Mouse (Mus musculus) frontal cortex, postnatal 14 days (tissue): ENCODE data around the gene Spef1.
A peak's percentile ranks its signal among the peaks of the same experiment; 100 is the strongest.

Source experiments
- DNase-seq, 2 experiments: peaks; one replicate each; pipeline ENCODE4 v3.0.0; 2022; ENCODE audit warnings: low spot score in 2 of 2

The Spef1 gene

DNA sequence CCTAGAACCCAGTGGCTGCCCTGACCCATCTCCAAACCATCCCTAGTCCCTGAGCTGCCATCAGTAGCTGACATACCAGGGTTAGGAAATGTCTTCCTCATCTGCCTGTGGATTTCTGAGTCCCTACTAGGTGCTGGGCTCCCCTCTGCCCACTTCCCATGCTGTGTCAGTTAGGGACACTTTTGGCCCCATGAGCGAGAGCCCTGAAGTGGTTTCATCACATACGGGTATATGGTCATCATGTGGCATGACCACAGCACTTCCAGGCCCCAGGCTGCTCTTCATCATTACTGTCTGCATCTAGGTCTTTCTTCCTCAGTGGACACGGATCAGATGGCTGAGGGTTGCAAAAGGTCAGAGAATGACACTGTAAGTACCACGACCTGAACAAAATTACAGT is 19.7 kb upstream of the Spef1 start, which contains the start of gene Ap5s1:
Ap5s1 (plus strand) TSS at position 301 of the 400 bp plus-strand sequence.
- DNase-seq, result no peak

DNA sequence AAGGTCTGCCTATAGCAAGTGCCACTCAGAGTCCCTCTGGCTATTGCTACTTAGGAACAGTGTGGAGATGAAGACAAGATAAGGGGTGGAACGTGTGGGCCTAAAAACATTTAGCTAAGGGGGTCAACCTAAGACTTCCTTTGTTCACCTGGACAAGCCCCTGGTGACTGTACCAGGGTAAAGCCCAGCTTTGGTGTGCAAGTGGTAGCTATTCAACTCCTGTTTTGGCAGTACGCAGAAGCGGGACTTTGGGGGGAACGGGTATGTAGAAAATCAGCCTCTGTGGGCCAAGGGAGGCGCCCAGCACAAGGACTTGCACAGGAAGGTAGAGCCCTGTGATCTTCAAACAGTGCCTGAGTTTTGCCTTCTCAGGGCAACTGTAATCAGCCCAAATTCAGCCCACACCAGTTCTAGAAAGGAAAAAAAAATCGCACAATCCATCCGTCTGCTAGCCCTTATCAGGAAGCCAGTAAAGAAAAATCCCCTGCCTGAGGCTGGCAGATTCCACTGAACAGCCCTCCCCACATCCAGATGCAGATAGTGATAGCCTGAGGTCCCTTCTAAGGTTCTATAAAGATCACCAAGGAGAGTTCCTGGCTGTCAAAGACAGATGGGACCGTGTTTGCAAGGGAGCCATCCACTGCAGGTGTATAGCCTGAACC is 18.6 kb upstream of the Spef1 start:
- DNase-seq, result no peak

DNA sequence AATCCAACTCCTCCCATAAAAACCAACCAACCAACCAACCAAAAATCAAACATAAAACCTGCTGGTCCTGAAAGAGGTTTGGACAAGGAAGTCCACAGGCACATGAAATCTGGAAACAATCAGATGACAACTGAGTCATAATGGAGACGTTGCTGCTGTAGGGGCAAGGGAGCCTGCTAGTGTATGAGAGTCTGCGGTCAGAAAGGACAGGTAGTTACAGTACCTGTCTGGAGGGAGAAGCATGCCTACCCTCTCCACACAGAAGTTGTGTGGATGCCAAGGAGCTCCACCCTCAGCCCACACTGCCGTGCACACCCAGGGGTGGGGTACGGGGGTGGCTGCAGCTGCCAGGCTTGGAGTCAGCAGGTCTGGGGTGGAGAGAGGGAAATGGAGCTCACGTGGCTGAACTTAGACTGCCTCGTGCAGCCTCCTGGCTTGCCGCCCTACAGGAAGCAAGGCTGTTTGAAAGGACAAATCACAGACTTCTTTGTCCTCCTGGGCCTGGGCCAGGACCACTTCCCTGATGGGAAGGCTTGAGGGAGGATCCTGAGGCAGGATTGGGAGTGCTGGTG is 17.4 kb upstream of the Spef1 start:
- peak; percentile 56 to 84 for DNase-seq

DNA sequence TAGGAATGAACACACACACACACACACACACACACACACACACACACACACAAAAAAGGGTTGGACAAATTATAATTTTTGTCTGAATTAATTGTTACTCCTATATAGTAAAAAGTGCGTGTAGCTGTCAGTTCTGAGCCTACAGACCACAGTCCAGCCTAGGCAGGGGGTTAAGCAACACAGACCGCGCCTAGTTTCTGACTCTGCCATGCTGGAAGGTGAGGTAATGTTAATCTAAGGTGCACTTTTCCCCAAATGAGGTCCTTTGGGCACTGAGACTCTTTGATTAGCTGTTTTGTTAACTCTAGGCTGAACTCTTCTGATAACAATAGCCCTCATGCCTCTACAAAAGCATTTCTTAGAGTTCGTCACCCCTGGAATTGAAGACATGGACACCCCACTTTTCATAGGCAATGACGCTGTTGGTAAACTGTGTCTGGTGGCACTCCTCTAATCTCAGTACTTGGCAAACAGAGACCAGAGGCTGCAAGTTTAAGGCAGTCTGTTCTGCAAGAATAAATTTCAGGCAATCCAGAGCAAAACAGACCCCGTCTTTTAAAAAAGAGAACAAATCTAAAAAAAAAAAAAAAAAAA is 16.8 kb upstream of the Spef1 start:
- DNase-seq, result no peak

DNA sequence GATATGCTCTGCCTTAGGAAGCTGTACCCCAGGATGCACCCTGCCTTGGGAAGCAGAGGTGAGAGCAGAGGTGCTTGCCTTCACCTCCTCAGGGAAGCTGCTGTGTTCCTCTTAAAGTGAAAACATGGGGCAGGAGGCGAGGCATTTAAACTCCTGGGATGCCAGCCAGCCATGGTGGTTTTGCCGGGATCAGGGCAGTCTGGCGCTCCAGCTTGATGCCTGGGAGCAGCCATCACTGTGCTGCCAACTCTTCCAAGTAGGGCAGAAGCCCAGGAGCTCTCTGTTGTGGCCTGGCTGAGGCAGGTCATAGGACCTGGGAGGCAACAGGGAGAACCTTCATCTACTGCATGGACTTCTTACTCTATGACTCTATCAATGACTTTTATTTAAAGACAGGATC is 14.2 kb upstream of the Spef1 start:
- DNase-seq, result no peak

DNA sequence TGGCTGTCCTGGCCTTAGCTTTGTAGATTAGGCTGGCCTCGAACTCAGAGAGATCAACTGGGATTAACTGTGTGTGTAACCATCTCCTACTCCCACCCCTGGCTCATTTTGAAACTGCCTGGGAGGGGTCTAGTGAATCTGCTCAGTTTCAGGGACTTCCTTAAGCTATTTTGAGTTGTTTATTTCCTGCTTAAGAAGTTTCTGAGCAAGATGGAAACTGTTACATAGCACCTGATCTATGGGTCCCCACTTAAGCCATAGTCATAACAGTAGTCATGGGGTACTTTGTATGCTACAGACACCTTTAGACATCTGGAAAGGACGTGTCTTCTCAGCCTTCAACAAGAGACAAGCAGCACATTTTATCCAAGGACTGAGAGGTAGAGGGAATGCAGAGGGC is 13.6 kb upstream of the Spef1 start:
- no peak for DNase-seq

DNA sequence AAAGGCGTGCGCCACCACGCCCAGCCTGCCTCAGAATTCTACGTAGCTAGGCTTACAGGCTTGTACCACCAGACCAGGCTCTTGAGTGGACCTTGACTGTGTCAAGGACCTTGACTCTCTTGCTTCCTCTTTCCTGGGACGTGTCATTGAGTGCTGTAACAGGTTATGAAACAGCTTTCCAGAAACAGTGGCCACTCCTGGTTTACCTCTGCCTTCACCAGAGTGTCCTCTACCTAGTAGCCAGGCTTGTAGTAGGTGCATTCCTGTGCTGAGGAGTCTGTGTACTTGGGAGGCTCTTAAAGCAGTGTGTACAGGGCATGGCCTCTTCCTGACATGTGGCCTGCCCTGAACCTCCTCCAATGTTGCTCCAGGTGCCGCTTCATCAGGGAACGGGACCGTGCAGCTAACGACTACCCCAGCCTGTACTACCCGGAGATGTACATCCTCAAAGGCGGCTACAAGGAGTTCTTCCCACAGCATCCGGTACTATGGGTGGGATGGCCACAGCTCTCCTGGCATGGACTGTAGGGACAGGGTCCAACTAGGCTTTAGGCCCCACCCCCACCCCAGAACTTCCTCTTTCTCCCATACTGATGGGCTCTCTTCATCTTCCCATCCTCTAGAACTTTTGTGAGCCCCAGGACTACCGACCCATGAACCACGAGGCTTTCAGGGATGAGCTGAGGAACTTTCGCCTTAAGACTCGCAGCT is 9.7 kb upstream of the Spef1 start:
- no peak for DNase-seq

DNA sequence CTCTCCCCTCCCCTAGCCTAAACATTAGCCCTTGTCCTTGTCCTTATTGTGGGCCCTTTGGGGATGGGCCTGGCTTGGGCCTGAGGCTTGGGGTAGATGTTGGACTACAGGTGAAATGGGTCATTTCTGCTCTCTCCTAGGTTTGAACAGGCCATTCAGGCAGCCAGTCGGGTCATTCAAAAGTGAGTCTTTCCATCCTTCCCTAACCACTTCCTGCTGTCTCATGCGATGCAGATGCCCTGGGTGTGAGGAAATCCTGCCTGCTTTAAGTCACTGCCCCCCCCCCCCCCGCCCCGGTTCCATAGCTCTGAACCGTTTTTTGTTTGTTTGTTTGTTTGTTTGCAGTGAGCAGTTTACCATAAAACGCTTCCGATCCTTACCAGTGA is 3.9 kb upstream of the Spef1 start:
- no peak for DNase-seq

DNA sequence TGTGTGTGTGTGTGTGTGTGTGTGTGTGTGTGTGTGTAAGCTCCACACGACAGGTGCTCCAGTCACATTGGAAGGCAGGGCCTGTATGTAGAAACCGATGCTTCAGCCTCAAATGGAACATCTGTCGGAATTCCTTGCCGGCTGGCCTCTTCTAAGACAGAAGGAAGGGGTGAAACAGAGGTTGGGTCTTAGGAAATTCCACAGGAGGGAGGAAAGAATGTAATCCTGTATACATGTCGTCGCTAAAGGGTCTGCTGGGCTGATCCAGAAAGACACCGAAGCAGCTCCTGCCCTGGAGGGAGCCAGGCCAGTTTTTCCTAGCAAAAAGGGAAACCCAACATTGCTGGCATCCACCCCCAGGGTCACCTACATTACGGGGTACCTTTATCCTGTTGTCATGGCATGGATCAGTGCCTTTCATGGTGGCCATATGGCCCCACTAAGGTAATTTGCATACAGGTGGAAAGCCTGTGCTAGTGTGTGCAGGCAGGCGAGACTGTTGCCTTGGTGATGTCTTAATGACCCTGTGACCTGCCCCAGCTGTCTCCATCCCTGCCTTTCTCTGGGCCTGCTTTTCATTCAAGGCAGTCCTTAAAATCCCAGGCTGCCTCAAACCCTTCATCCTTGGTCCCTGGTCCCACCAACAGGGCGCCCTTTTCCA is 3.4 kb upstream of the Spef1 start:
- DNase-seq, result no peak

DNA sequence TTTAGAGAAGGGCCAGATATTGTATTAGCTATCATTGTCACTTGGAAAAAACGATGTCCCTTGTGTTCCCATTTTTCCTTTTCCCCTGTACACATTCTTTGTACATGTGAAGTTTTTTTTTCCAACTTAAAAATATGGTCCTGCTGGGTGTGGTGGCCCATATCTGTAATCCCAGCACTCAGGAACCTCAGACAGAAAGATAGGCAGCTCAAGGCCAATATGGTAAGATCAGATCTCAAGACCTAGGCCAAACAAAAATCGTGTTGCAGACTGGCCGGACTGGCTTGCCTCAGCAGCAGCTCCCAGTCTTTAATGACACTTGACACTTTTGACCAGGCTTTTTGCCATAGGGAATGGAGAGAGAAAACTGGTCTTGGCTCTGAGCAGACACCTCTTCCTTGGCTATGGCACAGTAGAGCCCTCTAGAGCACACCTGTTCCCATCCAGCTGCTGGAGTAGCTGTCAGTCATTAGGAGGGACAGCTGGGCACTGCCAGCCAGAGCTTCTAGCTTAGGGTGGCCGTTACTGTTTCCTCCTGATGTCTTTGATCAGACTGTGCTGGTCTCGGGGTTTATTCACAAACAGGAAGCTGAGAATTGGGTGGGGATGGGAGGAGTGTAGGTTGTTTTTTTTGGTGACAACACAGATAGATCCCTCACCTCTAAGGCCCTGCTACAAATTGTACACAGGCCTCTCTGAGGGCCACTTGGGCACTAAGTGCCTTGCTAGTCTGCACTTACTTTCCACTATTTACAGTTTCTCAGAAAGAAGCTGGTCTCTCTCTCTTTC is 2.6 kb upstream of the Spef1 start:
- no peak for DNase-seq

DNA sequence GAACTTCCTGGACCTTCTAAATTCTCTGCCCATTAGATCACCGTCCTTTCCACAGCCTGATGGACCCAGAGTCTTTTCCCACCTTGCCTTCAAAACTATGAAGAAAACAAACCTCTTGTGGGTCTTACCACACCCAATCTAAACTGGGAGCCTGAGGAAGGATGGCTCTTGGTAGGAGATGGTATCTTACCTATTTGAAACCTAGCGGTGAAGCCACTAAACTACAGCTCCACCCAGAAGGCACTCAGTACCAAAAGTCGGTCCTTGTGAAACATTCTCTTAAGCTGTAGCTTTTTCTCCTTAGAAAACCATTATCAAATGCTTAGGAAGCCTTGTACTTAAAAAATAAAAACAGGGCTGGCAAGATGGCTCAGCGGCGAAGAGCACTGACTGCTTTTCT is 1.2 kb upstream of the Spef1 start:
- no peak for DNase-seq

DNA sequence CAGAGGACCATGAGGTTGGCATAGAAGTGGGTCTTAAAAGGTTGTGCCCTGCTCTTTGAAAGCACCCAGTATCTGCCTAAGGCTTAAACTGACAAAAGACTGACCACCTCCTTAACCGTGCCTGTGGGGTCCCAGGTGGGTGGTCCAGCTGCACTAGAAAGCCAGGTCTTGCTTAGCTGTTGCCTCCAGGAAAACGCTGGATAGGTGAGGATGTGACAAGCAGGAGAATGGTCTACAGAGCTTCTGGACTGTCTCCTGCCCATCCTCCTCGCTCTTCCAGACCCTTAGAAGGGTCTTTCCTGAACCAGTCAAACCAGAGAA is 480 bp upstream of the Spef1 start:
- DNase-seq, result no peak

DNA sequence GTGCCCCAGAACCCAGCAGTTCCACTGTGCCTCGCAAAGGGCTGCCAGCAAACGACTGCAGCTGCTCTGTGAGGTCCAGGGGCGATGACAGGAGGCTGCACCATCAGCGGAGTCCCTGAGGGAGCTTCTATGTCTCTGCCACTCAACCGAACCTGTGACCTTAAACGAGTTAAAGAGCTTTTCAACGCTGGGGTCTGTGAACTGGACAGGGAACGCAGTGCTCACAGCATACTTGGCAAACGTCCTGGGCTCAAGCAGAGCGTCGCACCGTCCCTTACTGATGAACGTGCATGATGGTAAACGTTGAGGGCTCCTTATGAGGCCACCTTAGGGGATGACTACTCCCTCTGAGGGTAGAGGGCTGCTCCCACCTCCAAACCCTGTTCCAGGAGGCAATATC is 739 bp downstream of the Spef1 start:
- DNase-seq, result no peak

DNA sequence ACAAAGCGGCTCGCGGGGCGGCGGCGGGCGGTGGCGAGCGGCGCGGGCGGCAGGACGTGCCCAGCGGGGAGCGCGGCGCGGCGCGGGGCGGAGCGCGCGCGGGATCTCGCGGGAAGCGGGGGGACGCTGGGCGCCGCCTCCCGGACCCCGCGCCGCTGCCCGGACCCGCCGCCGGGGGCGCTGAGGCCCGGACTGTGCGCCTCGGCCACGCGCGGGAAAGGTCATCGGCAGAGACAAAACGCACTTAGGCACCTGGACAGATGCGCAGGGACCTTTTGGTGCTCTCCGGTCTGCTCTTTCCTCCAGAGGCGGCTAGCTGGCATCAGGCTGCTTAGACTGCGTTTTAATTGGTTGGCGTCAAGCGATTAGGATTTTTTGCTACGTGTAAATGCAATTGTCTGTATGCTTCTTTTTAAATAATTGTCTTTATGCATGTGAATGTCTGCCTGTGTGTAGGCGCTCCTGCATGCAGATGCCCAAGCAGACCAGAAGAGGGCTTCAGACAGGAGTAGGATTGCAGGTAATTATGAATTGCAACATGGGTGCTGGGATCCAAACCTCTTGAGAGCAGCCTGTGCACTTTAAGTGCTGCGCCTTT is 7.0 kb downstream of the Spef1 start, which contains the start of gene Cenpb:
Cenpb (minus strand) TSS at position 78 of the 598 bp plus-strand sequence.
- peak; percentile 61 to 76 for DNase-seq

DNA sequence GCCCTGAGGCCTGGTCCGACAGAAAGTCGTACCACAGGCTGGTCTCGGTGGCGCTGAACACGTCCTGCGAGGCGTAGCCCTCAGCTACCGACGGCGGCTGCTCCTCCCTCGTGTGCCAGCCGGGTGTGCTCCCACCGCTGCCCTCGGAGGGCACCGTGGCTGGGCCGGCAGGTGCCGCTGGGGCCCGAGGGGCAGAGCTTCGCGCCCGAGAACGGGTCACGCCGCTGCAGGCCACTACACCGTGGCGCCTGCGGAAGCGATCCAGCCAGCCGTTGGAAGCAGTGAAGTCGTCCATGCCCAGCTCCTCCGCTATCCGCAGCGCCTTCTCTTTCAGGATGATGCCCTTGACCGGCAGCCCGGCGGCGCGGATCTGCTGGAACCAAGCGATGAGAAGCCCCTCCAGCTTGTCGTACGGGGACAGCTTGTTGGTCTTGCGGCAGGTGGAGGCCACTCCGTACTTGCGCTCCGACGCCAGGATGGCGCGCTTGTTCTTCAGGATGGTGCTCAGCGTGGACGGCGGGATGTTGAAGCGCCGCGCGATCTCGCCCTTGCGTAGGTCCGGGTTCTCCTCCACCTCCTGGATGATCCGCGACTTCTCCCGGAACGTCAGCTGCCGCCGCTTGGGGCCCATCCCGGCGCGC is 7.7 kb downstream of the Spef1 start:
- DNase-seq, result peak; percentile 40 to 62

DNA sequence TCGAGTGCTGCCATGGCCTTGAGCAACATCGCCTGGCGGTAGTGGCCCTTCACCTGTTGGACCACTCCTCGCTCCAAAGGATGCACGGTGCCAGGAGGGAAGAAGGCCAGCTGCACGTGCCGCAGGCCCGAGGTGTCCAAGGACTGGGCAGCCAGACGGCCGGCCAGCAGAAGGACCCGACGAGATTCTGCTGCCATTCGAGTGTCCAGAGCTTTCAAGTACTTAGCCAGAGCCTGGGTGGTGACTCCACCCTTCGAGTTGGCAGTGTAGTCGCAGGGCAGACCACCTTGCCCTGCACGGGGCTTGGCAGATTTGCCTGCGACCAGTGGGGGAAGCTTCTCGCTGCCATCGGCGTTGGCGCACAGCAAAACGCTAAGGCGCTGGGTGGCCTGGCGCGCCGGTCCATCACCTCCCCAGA is 8.2 kb downstream of the Spef1 start:
- peak in 1 of 2 experiments; percentile 21 for DNase-seq

DNA sequence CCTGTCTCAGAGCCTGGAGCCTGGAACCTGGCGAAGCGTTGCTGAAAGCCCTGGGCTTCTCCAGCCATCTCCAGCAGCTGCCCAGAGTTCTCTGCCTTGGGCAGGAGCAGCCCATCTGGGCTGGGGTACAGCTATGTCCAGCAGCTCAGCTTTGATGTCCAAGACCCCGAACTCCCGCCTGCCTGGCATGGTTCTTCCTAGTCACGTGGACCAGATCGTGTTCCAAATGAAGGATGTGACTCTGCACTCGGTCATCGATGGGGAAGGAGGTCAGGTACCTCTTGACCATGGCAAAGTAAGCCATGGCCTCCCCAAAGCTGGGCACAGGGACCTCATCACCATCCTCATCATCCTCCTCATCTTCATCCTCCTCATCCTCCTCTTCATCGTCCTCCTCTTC is 9.2 kb downstream of the Spef1 start:
- DNase-seq, result no peak

DNA sequence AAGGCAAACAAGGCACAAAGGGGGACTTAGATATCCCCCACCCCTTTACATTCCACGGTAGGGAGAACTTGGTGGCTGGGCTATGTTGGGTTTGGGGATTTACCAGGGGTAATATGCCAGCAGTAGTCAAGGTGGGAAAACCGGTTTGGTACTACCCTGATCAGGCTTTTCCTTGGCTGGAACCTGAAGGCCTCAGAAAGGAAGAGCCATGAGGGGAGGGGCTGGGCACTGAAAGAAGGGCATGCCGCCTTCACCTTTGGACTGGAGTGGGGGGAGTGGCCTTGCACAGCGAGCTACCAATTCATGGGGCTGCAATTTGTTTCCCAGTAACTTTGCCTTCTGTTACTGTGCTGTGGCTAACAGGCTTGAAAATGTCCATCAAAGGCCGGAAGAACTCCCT is 10.6 kb downstream of the Spef1 start:
- no peak for DNase-seq

DNA sequence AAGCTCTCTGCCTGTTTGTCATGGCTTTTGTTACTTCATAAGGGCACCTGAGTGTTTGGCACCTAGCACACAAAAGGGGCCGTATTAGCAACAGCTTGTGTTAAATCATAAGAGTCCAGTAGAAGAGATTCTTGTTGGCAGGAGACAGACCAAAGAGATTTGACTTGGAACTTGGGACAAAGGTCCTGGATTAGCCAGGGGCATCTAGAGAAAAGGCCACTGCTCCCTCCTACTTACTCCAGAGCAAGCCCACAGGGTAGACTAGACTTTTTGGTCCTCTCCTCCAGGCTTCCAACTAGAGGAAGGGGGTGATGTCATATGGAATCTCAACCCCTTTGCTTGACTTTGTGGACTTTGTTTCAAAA is 11.2 kb downstream of the Spef1 start:
- DNase-seq, result no peak

DNA sequence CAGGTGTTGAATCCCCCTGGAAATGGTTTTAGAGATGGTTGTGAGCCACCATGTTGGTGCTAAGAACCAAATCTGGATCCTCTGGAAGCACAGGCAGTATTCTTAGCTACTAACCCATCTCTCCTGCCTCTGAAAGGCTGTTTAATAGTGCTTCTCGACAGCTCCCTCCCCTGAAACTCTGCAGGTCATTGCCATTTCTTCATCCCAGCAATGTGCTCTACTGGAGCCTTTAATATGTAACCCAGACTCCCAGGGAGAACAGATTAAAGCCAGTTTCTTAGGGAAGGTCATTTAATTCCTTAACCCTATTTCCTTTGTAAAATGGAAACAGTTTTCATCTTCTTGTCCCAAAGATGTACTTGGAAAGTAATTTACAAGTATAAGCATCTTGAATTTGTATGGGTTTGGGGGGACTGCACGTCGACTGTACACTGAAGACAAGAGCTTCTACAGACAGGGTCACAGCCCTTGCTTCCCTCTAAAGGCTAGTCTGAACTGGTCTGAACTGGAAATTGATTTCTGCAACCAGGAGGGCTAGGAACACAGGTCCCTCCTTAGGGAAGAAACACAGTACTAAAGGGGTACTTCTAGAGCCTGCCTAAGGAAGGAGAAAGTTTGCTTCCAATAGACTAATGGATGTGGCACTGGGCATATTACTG is 11.7 kb downstream of the Spef1 start:
- no peak for DNase-seq
